Mouse (Mus musculus): ENCODE data around the gene Cct4. TPM values are rescaled to one million over a fixed set of nuclear protein-coding genes. Genes with fewer than 3 reads are reported as not detected.
A peak's percentile ranks its signal among the peaks of the same experiment; 100 is the strongest.

The Cct4 gene
- polyA plus RNA-seq, 1 experiment, result not detected

DNA sequence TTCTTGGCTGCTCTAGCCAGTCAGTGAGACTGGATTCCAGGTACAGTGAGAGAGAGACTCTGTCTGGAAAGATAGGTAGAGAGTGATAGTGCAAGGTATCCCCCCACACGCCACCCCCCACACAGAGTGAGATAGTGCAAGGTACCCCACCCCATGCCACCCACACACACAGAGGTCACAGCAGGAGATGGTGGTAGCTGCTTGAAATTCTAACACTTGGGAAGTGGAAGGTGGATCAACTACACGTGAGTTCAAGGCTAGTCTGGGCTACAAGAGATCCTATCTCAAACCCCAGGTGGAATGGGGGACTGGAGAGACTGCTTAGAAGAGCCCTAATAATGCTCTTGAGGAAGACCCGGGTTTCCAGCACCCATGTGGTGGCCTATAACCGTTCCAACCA lies 9.3 kb upstream of the Cct4 start:
- WGBS, result 40% methylated on average over 4 of the region's 4 CpGs

DNA sequence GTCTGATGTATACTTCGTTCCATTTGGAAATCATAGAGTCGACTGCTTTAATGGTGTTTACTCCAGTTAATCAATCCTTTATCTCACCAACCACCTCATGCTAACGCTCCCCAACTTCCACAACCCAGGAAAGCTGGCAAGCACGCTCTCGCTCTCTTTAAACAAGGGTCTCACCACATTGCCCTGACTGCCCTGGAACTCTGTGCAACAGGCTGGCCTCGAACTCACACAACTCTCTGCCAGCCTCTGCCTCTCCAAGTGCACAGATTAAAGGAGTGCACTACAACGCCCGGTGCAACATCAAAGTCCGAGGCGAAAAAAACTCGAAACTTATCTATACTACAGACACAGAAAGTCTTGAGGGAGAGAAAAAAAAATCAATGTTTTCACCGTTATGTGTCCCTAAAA lies 8.8 kb upstream of the Cct4 start:
- WGBS, result 2% methylated on average over 12 of the region's 12 CpGs
- peak overlapping the region; percentile 55 for H3K27ac ChIP-seq (ENCODE audit: insufficient read depth, low read depth, low read length)
- TF ChIP-seq POLR2A (IDR thresholded peaks at IDR 0.05; ENCODE audit: insufficient read depth, low read depth, low read length) (no peak), CTCF (IDR thresholded peaks at IDR 0.05; ENCODE audit: insufficient read depth, low read depth, low read length) (no peak)

More for the DNA sequence above, 9.3 kb upstream of the Cct4 start:
- Histone ChIP-seq H3K4me3 (ENCODE audit: insufficient read depth, low read depth, low read length) (peak overlapping the region; percentile 59; the same call in 1 of the 2 replicates), H3K27ac (ENCODE audit: insufficient read depth, low read depth, low read length) (no peak overlapping the region), H3K4me1 (ENCODE audit: control insufficient read depth, insufficient read depth, low read length) (peaks cover 10% of the 10 kb centered on the region; the same call in 1 of the 2 replicates)
- TF ChIP-seq CTCF (IDR thresholded peaks at IDR 0.05; ENCODE audit: insufficient read depth, low read depth, low read length) (no peak), POLR2A (IDR thresholded peaks at IDR 0.05; ENCODE audit: insufficient read depth, low read depth, low read length) (no peak)

DNA sequence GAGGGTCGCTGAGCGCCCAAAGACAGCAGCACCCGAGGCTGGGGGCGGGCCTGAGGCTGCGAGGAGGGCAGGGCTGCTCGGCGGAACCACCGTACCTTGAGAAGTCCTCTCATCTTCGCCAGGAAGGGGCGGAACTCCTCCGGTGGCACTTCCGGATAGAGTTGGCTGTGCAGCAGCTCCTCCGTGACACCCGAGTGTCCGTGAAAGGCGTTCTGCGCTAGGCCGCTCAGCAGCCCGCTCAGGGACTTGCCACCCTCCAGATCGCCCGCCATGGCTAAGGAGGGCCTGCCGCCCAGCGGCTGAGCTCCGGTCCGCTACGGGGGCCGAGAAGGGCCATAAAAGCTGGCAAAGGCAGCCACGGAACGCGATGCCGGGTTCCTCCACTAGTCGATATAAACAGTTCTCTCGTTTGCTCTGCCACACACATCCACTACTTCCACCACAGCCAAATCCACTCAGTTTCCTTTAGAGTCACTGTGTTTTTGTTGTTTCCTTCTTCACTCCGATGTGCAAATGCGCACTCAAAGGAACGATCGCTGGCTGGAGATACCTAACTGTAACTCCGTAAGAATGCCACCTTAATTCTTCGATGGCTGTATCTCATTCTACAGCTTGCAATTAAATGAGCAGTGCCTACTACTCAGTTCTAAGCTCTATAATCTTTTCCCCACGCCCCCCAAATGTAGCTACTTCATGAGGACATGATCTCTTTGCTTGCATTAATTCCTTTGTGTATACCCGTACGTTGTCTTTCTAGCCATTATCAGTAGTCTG lies 8.1 kb upstream of the Cct4 start, which contains the start of the genes Gm28048 and Commd1:
TSS of gene Gm28048 (minus strand) at position 107 of the 774 bp plus-strand sequence.
TSS of gene Commd1 (minus strand) at position 399 of the 774 bp plus-strand sequence.
- Histone ChIP-seq H3K4me3 (ENCODE audit: insufficient read depth, low read depth, low read length) (peak within 1 kb of the TSS; percentile 59), H3K27ac (ENCODE audit: insufficient read depth, low read depth, low read length) (peak within 1 kb of the TSS; percentile 55), H3K4me1 (ENCODE audit: control insufficient read depth, insufficient read depth, low read length) (peaks cover 10% of the 10 kb centered on the region; the same call in 1 of the 2 replicates)
- WGBS, result 1% methylated on average over 42 of the region's 42 CpGs
- TF ChIP-seq CTCF (IDR thresholded peaks at IDR 0.05; ENCODE audit: insufficient read depth, low read depth, low read length) (peak; percentile 61), POLR2A (IDR thresholded peaks at IDR 0.05; ENCODE audit: insufficient read depth, low read depth, low read length) (peak; percentile 89)

More for the DNA sequence above, 8.8 kb upstream of the Cct4 start:
- Histone ChIP-seq H3K4me1 (ENCODE audit: control insufficient read depth, insufficient read depth, low read length) (peaks cover 10% of the 10 kb centered on the region; the same call in 1 of the 2 replicates), H3K4me3 (ENCODE audit: insufficient read depth, low read depth, low read length) (peak overlapping the region; percentile 59)

DNA sequence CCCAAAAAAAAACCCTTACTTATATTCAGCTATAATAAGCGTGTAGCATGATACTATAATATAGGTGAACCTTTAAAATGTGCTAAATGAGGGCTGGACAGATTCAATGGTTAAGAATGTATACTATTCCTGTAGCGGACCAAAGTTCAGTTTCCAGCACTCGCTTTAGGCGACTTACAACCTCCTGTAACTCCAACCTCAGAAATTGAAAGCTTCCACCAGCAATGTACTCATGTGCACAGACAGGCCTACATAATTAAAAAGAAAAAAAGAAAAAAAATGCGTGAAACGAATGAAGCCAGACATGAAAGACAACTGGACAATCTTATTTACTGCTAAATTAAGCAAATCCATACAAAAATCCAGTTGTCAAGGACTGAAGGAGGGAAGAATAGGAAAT lies 7.5 kb upstream of the Cct4 start:
- no peak overlapping the region for H3K4me3 ChIP-seq (ENCODE audit: insufficient read depth, low read depth, low read length)
- TF ChIP-seq CTCF (IDR thresholded peaks at IDR 0.05; ENCODE audit: insufficient read depth, low read depth, low read length) (no peak), POLR2A (IDR thresholded peaks at IDR 0.05; ENCODE audit: insufficient read depth, low read depth, low read length) (no peak)
- 58% methylated on average over 6 of the region's 6 CpGs for WGBS
- H3K27ac ChIP-seq (ENCODE audit: insufficient read depth, low read depth, low read length), result no peak overlapping the region
- peaks cover 10% of the 10 kb centered on the region; the same call in 1 of the 2 replicates for H3K4me1 ChIP-seq (ENCODE audit: control insufficient read depth, insufficient read depth, low read length)

DNA sequence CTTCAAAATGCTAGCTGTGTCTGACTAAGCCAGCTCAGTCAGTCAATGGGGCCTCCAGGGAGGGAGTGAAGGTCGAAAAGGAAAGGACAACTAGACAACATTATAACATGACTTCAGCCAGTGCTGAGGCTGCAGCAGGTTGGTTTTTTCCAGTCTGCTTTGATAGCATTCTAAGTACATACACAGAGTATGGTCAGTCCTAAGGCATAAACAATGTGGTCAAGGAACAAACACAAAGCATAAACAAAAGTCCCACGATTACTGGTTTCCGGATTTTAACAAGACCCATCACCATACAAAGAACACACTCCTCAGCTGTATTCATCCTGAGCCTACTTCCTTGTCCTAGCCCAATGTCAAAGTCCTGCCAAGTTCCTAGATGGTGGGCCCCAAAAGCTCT lies 4.8 kb upstream of the Cct4 start:
- 87% methylated on average over 3 of the region's 3 CpGs for WGBS
- Histone ChIP-seq H3K27ac (ENCODE audit: insufficient read depth, low read depth, low read length) (no peak overlapping the region), H3K4me3 (ENCODE audit: insufficient read depth, low read depth, low read length) (no peak overlapping the region), H3K4me1 (ENCODE audit: control insufficient read depth, insufficient read depth, low read length) (peaks cover 6% of the 10 kb centered on the region; the same call in 1 of the 2 replicates)
- TF ChIP-seq POLR2A (IDR thresholded peaks at IDR 0.05; ENCODE audit: insufficient read depth, low read depth, low read length) (no peak), CTCF (IDR thresholded peaks at IDR 0.05; ENCODE audit: insufficient read depth, low read depth, low read length) (no peak)

DNA sequence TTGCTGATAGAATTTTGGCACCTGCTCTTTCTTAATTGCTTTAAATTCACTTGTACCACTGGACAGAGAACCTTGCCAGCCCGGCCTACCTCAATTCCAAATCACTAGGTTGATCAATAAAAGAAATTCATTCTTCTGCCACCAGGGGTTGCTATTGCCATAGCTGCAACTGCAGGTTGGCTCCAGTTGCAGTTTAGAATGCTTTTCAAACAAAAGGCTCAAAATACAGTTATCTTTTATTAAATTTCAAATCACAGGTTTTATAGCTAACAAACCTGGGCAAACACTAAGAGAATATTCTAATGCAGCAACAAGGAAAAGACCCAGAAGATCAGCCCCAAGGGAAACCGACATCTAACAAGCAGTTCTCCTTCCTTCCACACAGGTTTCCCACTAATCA lies 3.0 kb upstream of the Cct4 start:
- no peak overlapping the region for H3K4me3 ChIP-seq (ENCODE audit: insufficient read depth, low read depth, low read length)
- TF ChIP-seq CTCF (IDR thresholded peaks at IDR 0.05; ENCODE audit: insufficient read depth, low read depth, low read length), result no peak
- TF ChIP-seq POLR2A (IDR thresholded peaks at IDR 0.05; ENCODE audit: insufficient read depth, low read depth, low read length), result no peak
- 39% methylated on average over 2 of the region's 2 CpGs for WGBS
- H3K4me1 ChIP-seq (ENCODE audit: control insufficient read depth, insufficient read depth, low read length), result peaks cover 2% of the 10 kb centered on the region; the same call in 1 of the 2 replicates
- H3K27ac ChIP-seq (ENCODE audit: insufficient read depth, low read depth, low read length), result no peak overlapping the region

DNA sequence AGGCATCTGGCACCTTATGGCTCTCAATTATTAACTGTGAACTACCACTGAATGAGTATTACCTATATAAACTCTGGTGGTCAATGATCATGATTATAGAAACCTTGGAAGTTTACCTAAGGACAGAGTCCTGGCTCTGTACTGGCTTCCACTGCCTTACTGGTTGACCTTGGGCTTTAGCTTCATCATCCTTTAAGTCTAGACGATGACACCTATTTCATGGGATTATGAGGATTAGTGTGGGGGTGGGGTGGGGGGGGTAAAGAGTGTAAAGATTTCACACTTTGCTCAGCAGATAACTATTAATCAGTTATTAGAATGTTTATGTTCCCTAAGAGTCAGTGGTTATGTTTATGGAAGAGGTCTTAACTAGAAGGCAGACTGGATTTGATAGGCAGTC lies 533 bp upstream of the Cct4 start:
- Histone ChIP-seq H3K4me1 (ENCODE audit: control insufficient read depth, insufficient read depth, low read length) (peaks cover 2% of the 10 kb centered on the region; the same call in 1 of the 2 replicates), H3K4me3 (ENCODE audit: insufficient read depth, low read depth, low read length) (no peak overlapping the region), H3K27ac (ENCODE audit: insufficient read depth, low read depth, low read length) (no peak overlapping the region)
- no peak for TF ChIP-seq POLR2A (IDR thresholded peaks at IDR 0.05; ENCODE audit: insufficient read depth, low read depth, low read length)
- WGBS, result 42% methylated on average over 1 of the region's 1 CpGs

DNA sequence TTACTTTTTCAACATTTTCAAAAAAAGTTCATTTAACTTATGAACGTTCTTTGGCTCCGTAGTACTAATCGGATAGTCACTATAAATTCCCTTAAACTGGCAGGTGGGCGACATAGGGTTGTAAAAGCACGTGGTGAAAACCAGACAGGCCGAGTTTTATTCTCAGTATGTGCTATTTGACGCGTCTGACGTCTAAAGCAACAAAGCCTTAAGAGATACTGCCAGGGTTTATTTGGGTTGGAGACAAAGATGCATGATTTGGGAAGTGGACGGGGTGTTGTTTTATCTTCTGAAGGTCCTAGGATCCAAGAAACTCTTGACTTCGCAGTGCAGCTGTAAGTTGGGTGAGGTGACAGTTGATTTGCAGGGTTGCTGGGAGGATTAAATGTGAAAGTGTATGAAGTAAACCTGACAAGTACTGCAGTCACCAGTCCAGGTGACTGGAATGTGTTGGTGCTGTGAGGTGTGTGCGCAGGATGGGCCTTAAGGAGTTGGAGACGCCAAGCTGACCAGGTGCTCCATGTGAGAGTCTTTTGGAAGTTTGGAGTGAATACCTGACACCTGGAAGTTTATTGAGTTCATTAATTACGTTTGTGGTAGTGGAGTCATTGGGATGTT lies 1.0 kb downstream of the Cct4 start:
- no peak for TF ChIP-seq POLR2A (IDR thresholded peaks at IDR 0.05; ENCODE audit: insufficient read depth, low read depth, low read length)
- no peak for TF ChIP-seq CTCF (IDR thresholded peaks at IDR 0.05; ENCODE audit: insufficient read depth, low read depth, low read length)
- 11% methylated on average over 14 of the region's 14 CpGs for WGBS
- no peak overlapping the region for H3K27ac ChIP-seq (ENCODE audit: insufficient read depth, low read depth, low read length)
- H3K4me1 ChIP-seq (ENCODE audit: control insufficient read depth, insufficient read depth, low read length), result peaks cover 2% of the 10 kb centered on the region; the same call in 1 of the 2 replicates
- H3K4me3 ChIP-seq (ENCODE audit: insufficient read depth, low read depth, low read length), result peak overlapping the region; percentile 28; the same call in 1 of the 2 replicates

DNA sequence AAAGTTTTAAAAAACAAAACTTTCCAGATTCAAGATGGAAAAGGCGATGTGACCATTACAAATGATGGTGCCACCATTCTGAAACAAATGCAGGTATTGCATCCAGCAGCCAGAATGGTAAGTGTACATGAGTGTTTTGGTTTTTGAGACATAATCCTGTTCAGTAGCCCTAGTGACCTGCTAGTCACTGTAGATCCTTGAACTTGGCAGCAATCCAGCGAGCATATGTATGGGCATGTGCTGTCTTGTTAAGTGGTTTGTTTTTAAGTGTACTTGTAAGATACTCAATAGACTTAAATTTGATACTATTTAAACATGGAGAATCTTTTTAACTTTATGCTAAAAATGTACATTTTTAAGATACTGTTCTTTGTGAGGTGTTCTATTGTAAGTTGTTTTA lies 4.0 kb downstream of the Cct4 start:
- Histone ChIP-seq H3K4me3 (ENCODE audit: insufficient read depth, low read depth, low read length) (no peak overlapping the region), H3K27ac (ENCODE audit: insufficient read depth, low read depth, low read length) (no peak overlapping the region), H3K4me1 (ENCODE audit: control insufficient read depth, insufficient read depth, low read length) (peaks cover 2% of the 10 kb centered on the region; the same call in 1 of the 2 replicates)
- 81% methylated on average over 2 of the region's 2 CpGs for WGBS
- TF ChIP-seq POLR2A (IDR thresholded peaks at IDR 0.05; ENCODE audit: insufficient read depth, low read depth, low read length) (no peak), CTCF (IDR thresholded peaks at IDR 0.05; ENCODE audit: insufficient read depth, low read depth, low read length) (no peak)
